Mouse (Mus musculus) heart, embryonic 13.5 days (tissue): ENCODE measurements around the gene Pon3. TPM values are rescaled to one million over a fixed set of nuclear protein-coding genes. Genes with fewer than 3 reads are reported as not detected.
"Not testable (repeated sequence)": the region's sequence is repeated elsewhere in the genome, so short reads cannot be mapped to it uniquely, and the experiment has no call there.

Source experiments
- ATAC-seq: fragments of 200-750 bp; cut with Nextera tagmentation; 2 replicates; pipeline ENCODE4 v1.8.0; 2017; ENCODE audit warnings: moderate TSS enrichment; ENCODE audit not compliant: insufficient number of reproducible peaks, low FRiP score, low TSS enrichment; ENCODE audit errors: extremely low read depth
- H3K27ac ChIP-seq: fragments of 300-500 bp; sonication (generic); replicated peaks from 2 replicates; pipeline ENCODE4 v1.5.1; 2015; ENCODE audit warnings: moderate library complexity, mild to moderate bottlenecking, inconsistent platforms
- H3K27me3 ChIP-seq: fragments of 300-500 bp; sonication (generic); replicated peaks from 2 replicates; pipeline ENCODE4 v1.6.1; 2015; ENCODE audit warnings: mild to moderate bottlenecking, inconsistent platforms
- H3K36me3 ChIP-seq: fragments of 300-500 bp; sonication (generic); 2 replicates; pipeline ENCODE4 v1.6.1; 2015; ENCODE audit warnings: mild to moderate bottlenecking, inconsistent platforms
- H3K4me1 ChIP-seq: fragments of 300-500 bp; sonication (generic); 2 replicates; pipeline ENCODE4 v1.6.1; 2015; ENCODE audit warnings: inconsistent platforms
- H3K4me2 ChIP-seq: fragments of 300-500 bp; sonication (generic); 2 replicates; pipeline ENCODE4 v1.6.1; 2015; ENCODE audit warnings: inconsistent platforms, mild to moderate bottlenecking, moderate library complexity
- H3K4me3 ChIP-seq: fragments of 300-500 bp; sonication (generic); 2 replicates; pipeline ENCODE4 v1.5.1; 2015; ENCODE audit warnings: moderate library complexity, mild to moderate bottlenecking, inconsistent platforms
- H3K9ac ChIP-seq: fragments of 300-500 bp; sonication (generic); 2 replicates; pipeline ENCODE4 v1.6.1; 2015; ENCODE audit warnings: inconsistent platforms, mild to moderate bottlenecking, moderate library complexity
- H3K9me3 ChIP-seq: fragments of 300-500 bp; sonication (generic); 2 replicates; pipeline ENCODE4 v1.6.1; 2016; ENCODE audit warnings: inconsistent platforms
- WGBS: fragments of 180-500 bp; shearing (Covaris S2); methylation state at CpG from one replicate; pipeline ENCODE4 v1.1.7; 2015; ENCODE audit warnings: mixed read lengths; 5-methylcytosine and 5-hydroxymethylcytosine counted together
- polyA plus RNA-seq: library from polyadenylated mRNA; unstranded; fragments of >200 nt; fragmentation: Nextera tagmentation; extraction: Ambion mirVana; gene quantifications from 2 replicates; pipeline ENCODE4 v1.2.1, GENCODE M21; 2015

The Pon3 gene
- polyA plus RNA-seq, 1 experiment from 2014 or later: 36.5 TPM

- H3K4me2 ChIP-seq: no peak overlapping the region
- H3K27me3 ChIP-seq: no peaks in the 10 kb centered on the region
- H3K27ac ChIP-seq: no peak overlapping the region
- no peak overlapping the region for H3K4me3 ChIP-seq
- H3K9me3 ChIP-seq: no peaks in the 10 kb centered on the region
- no peak overlapping the region for H3K9ac ChIP-seq
- ATAC-seq: no peak
- H3K36me3 ChIP-seq: peaks cover 33% of the 10 kb centered on the region
- H3K4me1 ChIP-seq: no peaks in the 10 kb centered on the region
- WGBS: 93% methylated on average over 6 of the region's 6 CpGs
Observed at GRCm38 (mm10) chr6:5245926-5246325, 10.2 kb downstream of the Pon3 start.

- Histone ChIP-seq H3K36me3 (peaks cover 53% of the 10 kb centered on the region), H3K4me1 (no peaks in the 10 kb centered on the region), H3K4me3 (no peak overlapping the region), H3K9ac (no peak overlapping the region), H3K27ac (no peak overlapping the region), H3K4me2 (no peak overlapping the region), H3K27me3 (no peaks in the 10 kb centered on the region), H3K9me3 (no peaks in the 10 kb centered on the region)
- no peak for ATAC-seq
- WGBS: 92% methylated on average over 3 of the region's 3 CpGs
Observed at GRCm38 (mm10) chr6:5238799-5239198, 17.3 kb downstream of the Pon3 start.

GRCm38 (mm10) chr6:5237510-5237909, 18.6 kb downstream of the Pon3 start:
- H3K4me3 ChIP-seq: no peak overlapping the region
- no peaks in the 10 kb centered on the region for H3K4me1 ChIP-seq
- H3K4me2 ChIP-seq: no peak overlapping the region
- no peaks in the 10 kb centered on the region for H3K9me3 ChIP-seq
- H3K27me3 ChIP-seq: no peaks in the 10 kb centered on the region
- ATAC-seq: no peak
- H3K36me3 ChIP-seq: peaks cover 50% of the 10 kb centered on the region
- H3K9ac ChIP-seq: no peak overlapping the region
- WGBS: 81% methylated on average over 4 of the region's 4 CpGs
- no peak overlapping the region for H3K27ac ChIP-seq

- Histone ChIP-seq H3K4me3 (no peak overlapping the region), H3K27me3 (no peaks in the 10 kb centered on the region), H3K9ac (no peak overlapping the region), H3K4me2 (no peak overlapping the region), H3K4me1 (no peaks in the 10 kb centered on the region), H3K27ac (no peak overlapping the region), H3K9me3 (no peaks in the 10 kb centered on the region), H3K36me3 (peaks cover 50% of the 10 kb centered on the region)
- WGBS: 86% methylated on average over 8 of the region's 8 CpGs
- ATAC-seq: no peak
Observed at GRCm38 (mm10) chr6:5236843-5237371, 19.2 kb downstream of the Pon3 start.

GRCm38 (mm10) chr6:5234563-5234962, 21.5 kb downstream of the Pon3 start:
- WGBS: 67% methylated on average over 3 of the region's 3 CpGs
- no peak overlapping the region for H3K4me3 ChIP-seq
- no peaks in the 10 kb centered on the region for H3K4me1 ChIP-seq

GRCm38 (mm10) chr6:5233812-5234211, 22.3 kb downstream of the Pon3 start:
- no peaks in the 10 kb centered on the region for H3K27me3 ChIP-seq
- WGBS: 83% methylated on average over 1 of the region's 1 CpGs
- no peaks in the 10 kb centered on the region for H3K9me3 ChIP-seq
- no peaks in the 10 kb centered on the region for H3K4me1 ChIP-seq
- H3K4me3 ChIP-seq: no peak overlapping the region
- H3K36me3 ChIP-seq: peaks cover 63% of the 10 kb centered on the region
- no peak overlapping the region for H3K9ac ChIP-seq
- no peak for ATAC-seq
- H3K4me2 ChIP-seq: no peak overlapping the region
- no peak overlapping the region for H3K27ac ChIP-seq

More at GRCm38 (mm10) chr6:5234563-5234962, 21.5 kb downstream of the Pon3 start:
- no peaks in the 10 kb centered on the region for H3K27me3 ChIP-seq
- H3K4me2 ChIP-seq: no peak overlapping the region
- no peak overlapping the region for H3K27ac ChIP-seq
- peaks cover 64% of the 10 kb centered on the region for H3K36me3 ChIP-seq
- no peaks in the 10 kb centered on the region for H3K9me3 ChIP-seq
- ATAC-seq: no peak
- no peak overlapping the region for H3K9ac ChIP-seq

- no peak for ATAC-seq
- Histone ChIP-seq H3K4me2 (no peak overlapping the region), H3K4me1 (no peaks in the 10 kb centered on the region), H3K27me3 (no peaks in the 10 kb centered on the region), H3K4me3 (no peak overlapping the region), H3K27ac (no peak overlapping the region), H3K9ac (no peak overlapping the region), H3K36me3 (peaks cover 56% of the 10 kb centered on the region), H3K9me3 (no peaks in the 10 kb centered on the region)
- 83% methylated on average over 4 of the region's 4 CpGs for WGBS
Observed at GRCm38 (mm10) chr6:5232022-5232421, 24.1 kb downstream of the Pon3 start.

- 74% methylated on average over 5 of the region's 5 CpGs for WGBS
- Histone ChIP-seq H3K36me3 (peaks cover 46% of the 10 kb centered on the region), H3K4me1 (no peaks in the 10 kb centered on the region), H3K27me3 (no peaks in the 10 kb centered on the region), H3K9ac (no peak overlapping the region), H3K4me3 (no peak overlapping the region), H3K27ac (no peak overlapping the region), H3K4me2 (no peak overlapping the region), H3K9me3 (no peaks in the 10 kb centered on the region)
- ATAC-seq: no peak
Observed at GRCm38 (mm10) chr6:5230261-5230660, 25.8 kb downstream of the Pon3 start.

- WGBS: 88% methylated on average over 2 of the region's 2 CpGs
- H3K9me3 ChIP-seq, H3K4me1 ChIP-seq, H3K27me3 ChIP-seq, H3K4me3 ChIP-seq, H3K9ac ChIP-seq, H3K4me2 ChIP-seq, H3K27ac ChIP-seq, ATAC-seq: not testable (repeated sequence)
- peaks cover 14% of the 10 kb centered on the region for H3K36me3 ChIP-seq
Observed at GRCm38 (mm10) chr6:5223551-5223950, 32.5 kb downstream of the Pon3 start.

GRCm38 (mm10) chr6:5222080-5222479, 34.0 kb downstream of the Pon3 start:
- H3K4me2 ChIP-seq: no peak overlapping the region
- H3K27me3 ChIP-seq: no peaks in the 10 kb centered on the region
- ATAC-seq: no peak
- H3K9ac ChIP-seq: no peak overlapping the region
- H3K4me1 ChIP-seq: no peaks in the 10 kb centered on the region
- H3K36me3 ChIP-seq: peaks cover 17% of the 10 kb centered on the region
- H3K4me3 ChIP-seq: no peak overlapping the region
- 74% methylated on average over 3 of the region's 3 CpGs for WGBS
- H3K9me3 ChIP-seq: no peaks in the 10 kb centered on the region
- H3K27ac ChIP-seq: no peak overlapping the region

GRCm38 (mm10) chr6:5218190-5218589, 37.9 kb downstream of the Pon3 start:
- Histone ChIP-seq H3K27ac (no peak overlapping the region), H3K27me3 (no peaks in the 10 kb centered on the region), H3K4me1 (no peaks in the 10 kb centered on the region), H3K9ac (no peak overlapping the region), H3K4me3 (no peak overlapping the region), H3K4me2 (no peak overlapping the region), H3K36me3 (peaks cover 20% of the 10 kb centered on the region), H3K9me3 (no peaks in the 10 kb centered on the region)
- 88% methylated on average over 4 of the region's 4 CpGs for WGBS
- no peak for ATAC-seq

GRCm38 (mm10) chr6:5207817-5208216, 48.3 kb downstream of the Pon3 start:
- WGBS: 73% methylated on average over 2 of the region's 2 CpGs
- Histone ChIP-seq H3K27ac (no peak overlapping the region), H3K9ac (no peak overlapping the region), H3K4me1 (no peaks in the 10 kb centered on the region), H3K4me2 (no peak overlapping the region), H3K9me3 (no peaks in the 10 kb centered on the region), H3K4me3 (no peak overlapping the region), H3K27me3 (no peaks in the 10 kb centered on the region), H3K36me3 (no peaks in the 10 kb centered on the region)
- no peak for ATAC-seq
